Mouse (Mus musculus) C2C12 (cell line): Measurements from ENCODE around the gene Hs3st4.

Source experiments
- CTCF ChIP-seq: IDR thresholded peaks from one replicate; pipeline ENCODE4 v1.5.1; 2011; ENCODE audit not compliant: control insufficient read depth, insufficient read depth, insufficient read length
- FOSL1 ChIP-seq: IDR thresholded peaks from one replicate; pipeline ENCODE4 v1.8.0; 2011; ENCODE audit warnings: mild to moderate bottlenecking, low read length; ENCODE audit not compliant: poor library complexity, insufficient read depth, severe bottlenecking
- MYOD1 ChIP-seq: IDR thresholded peaks from one replicate; pipeline ENCODE4 v1.6.1; 2011; ENCODE audit warnings: low read depth; ENCODE audit not compliant: control insufficient read depth, insufficient read length
- MYOG ChIP-seq: IDR thresholded peaks from one replicate; pipeline ENCODE4 v1.6.1; 2011; ENCODE audit not compliant: control insufficient read depth, insufficient read length; ENCODE audit errors: extremely low read depth
- USF1 ChIP-seq: IDR thresholded peaks from one replicate; pipeline ENCODE4 v1.6.1; 2011; ENCODE audit warnings: low read depth, mild to moderate bottlenecking, control low read depth, moderate library complexity

DNA sequence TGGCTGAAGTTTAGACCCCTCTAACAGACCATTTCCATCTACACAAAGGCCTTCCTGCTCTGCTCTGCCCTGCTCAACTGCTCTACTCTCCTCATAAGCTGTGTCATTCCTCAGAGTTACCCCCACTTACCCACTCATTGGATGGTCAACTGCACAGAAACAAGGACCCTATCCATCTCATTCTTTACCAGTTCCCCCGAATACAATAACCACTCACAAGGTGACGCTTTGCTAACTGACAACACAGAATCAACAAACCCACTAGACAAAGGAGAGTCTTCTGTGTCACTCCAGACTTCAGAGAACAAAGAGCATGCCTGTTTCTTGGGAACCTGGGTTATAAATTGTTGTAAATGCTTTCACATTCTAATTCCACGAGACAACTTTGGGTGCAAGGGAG is 9.5 kb downstream of the Hs3st4 start:
- no peak for TF ChIP-seq MYOD1
- no peak for TF ChIP-seq CTCF
- no peak for TF ChIP-seq MYOG
- no peak for TF ChIP-seq USF1
- no peak for TF ChIP-seq FOSL1
